Mouse (Mus musculus): ENCODE results near the gene Gm49325.

GRCm38 (mm10) chr10:77588036-77588435 is 18.0 kb upstream of the Gm49325 start:
- TF ChIP-seq CTCF (IDR thresholded peaks at IDR 0.05; ENCODE audit: low read depth) (no peak), EP300 (IDR thresholded peaks at IDR 0.05; ENCODE audit: low read depth) (no peak)
